Comparison of ENCODE assay signal across 17 mouse cellular contexts in genomic region chr5:39153291-39153794, GRCm38 (mm10).
"Had no signal": no experiment of that assay in that cellular context is flagged by ENCODE, and none has a peak within 500 bp of the region (broad histone marks: within the 10 kb centered on the region; RNA-seq: fewer than 3 reads in every experiment).

No protein-coding gene starts in this region.

- H3K9me3 ChIP-seq: liver, embryonic 12.5 days; lung, embryonic 15.5 days; megakaryocyte, embryonic 14.5 days; midbrain, embryonic 13.5 days; midbrain, embryonic 15.5 days; neural tube, embryonic 12.5 days had no signal

- H3K4me1 ChIP-seq: liver, embryonic 12.5 days; lung, embryonic 15.5 days; midbrain, embryonic 13.5 days; midbrain, embryonic 15.5 days; neural tube, embryonic 12.5 days had no signal

- H3K9ac ChIP-seq: liver, embryonic 12.5 days; liver, embryonic 14.5 days; lung, embryonic 15.5 days; midbrain, embryonic 13.5 days; midbrain, embryonic 15.5 days; neural tube, embryonic 12.5 days had no signal

- H3K4me2 ChIP-seq: liver, embryonic 12.5 days; lung, embryonic 15.5 days; midbrain, embryonic 11.5 days; midbrain, embryonic 13.5 days; midbrain, embryonic 15.5 days; neural tube, embryonic 12.5 days had no signal

- H3K36me3 ChIP-seq: liver, embryonic 12.5 days; lung, embryonic 15.5 days; midbrain, embryonic 13.5 days; midbrain, embryonic 15.5 days; neural tube, embryonic 12.5 days had no signal

- DNase-seq: lung, adult 2 months; lung, postnatal 14 days; lung, postnatal 36 days; right cerebral cortex, postnatal 14 days; thymus, adult 18-20 months; thymus, postnatal 14 days; thymus, postnatal 36 days had no signal

- H3K4me3 ChIP-seq: liver, embryonic 12.5 days; lung, embryonic 15.5 days; megakaryocyte, embryonic 14.5 days; midbrain, embryonic 13.5 days; midbrain, embryonic 15.5 days; neural tube, embryonic 12.5 days had no signal

- H3K27me3 ChIP-seq: liver, embryonic 12.5 days; lung, embryonic 15.5 days; megakaryocyte, embryonic 14.5 days; midbrain, embryonic 13.5 days; midbrain, embryonic 15.5 days; neural tube, embryonic 12.5 days had no signal

- ATAC-seq: liver, embryonic 12.5 days; lung, postnatal 0 days; midbrain, embryonic 13.5 days; midbrain, embryonic 15.5 days had no signal

- H3K27ac ChIP-seq: liver, embryonic 12.5 days; liver, embryonic 14.5 days; lung, embryonic 15.5 days; macrophage; midbrain, embryonic 13.5 days; midbrain, embryonic 15.5 days; neural tube, embryonic 12.5 days had no signal
